Mouse (Mus musculus): Measurements from ENCODE around the gene Myl4.

GRCm38 (mm10) chr11:104576772-104577612, 26.5 kb downstream of the Myl4 start:
- TF ChIP-seq CTCF (IDR thresholded peaks at IDR 0.05; ENCODE audit: low read depth, low read length) = no peak
- no peak for TF ChIP-seq POLR2A (IDR thresholded peaks at IDR 0.05; ENCODE audit: extremely low read depth, insufficient read depth, low read length)
